Mouse (Mus musculus) G1E (cell line): ENCODE measurements around the gene Higd1c.

Source experiments
- CTCF ChIP-seq: IDR thresholded peaks from 2 replicates; pipeline ENCODE4 v1.5.1; 2012; ENCODE audit warnings: low read depth, low read length, inconsistent platforms, mixed read lengths
- POLR2AphosphoS5 ChIP-seq: IDR thresholded peaks from 2 replicates; pipeline ENCODE4 v1.6.1; 2012; ENCODE audit warnings: low read depth, low read length, inconsistent platforms; ENCODE audit not compliant: insufficient replicate concordance

- TF ChIP-seq CTCF, result no peak
- no peak for TF ChIP-seq POLR2AphosphoS5
These were observed 44.5 kb upstream of the Higd1c start for GRCm38 (mm10) chr15:100319884-100320283.
